Mouse (Mus musculus) hindbrain, embryonic 16.5 days (tissue): ENCODE measurements around the gene Pxylp1. TPM values are rescaled to one million over a fixed set of nuclear protein-coding genes. Genes with fewer than 3 reads are reported as not detected.

Experiments
- ATAC-seq: fragments of 200-750 bp; cut with Nextera tagmentation; 2 replicates; pipeline ENCODE4 v1.8.0; 2017; ENCODE audit warnings: moderate TSS enrichment, moderate library complexity
- H3K27ac ChIP-seq: fragments of 300-500 bp; sonication (generic); 2 replicates; pipeline ENCODE4 v1.5.1; 2014; ENCODE audit warnings: low read depth, mild to moderate bottlenecking, control low read depth, low read length, moderate library complexity
- H3K27me3 ChIP-seq: fragments of 300-500 bp; sonication (generic); replicated peaks from 2 replicates; pipeline ENCODE4 v1.6.1; 2014; ENCODE audit warnings: low read length; ENCODE audit not compliant: control insufficient read depth, insufficient read depth
- H3K36me3 ChIP-seq: fragments of 300-500 bp; sonication (generic); 2 replicates; pipeline ENCODE4 v1.6.1; 2014; ENCODE audit warnings: mild to moderate bottlenecking, low read length, moderate library complexity, mixed read lengths; ENCODE audit not compliant: control insufficient read depth, insufficient read depth
- H3K4me1 ChIP-seq: fragments of 300-500 bp; sonication (generic); 2 replicates; pipeline ENCODE4 v1.6.1; 2014; ENCODE audit warnings: low read depth, low read length; ENCODE audit not compliant: control insufficient read depth, insufficient read depth
- H3K4me2 ChIP-seq: fragments of 300-500 bp; sonication (generic); 2 replicates; pipeline ENCODE4 v1.6.1; 2014; ENCODE audit warnings: mild to moderate bottlenecking, low read length, control low read depth, moderate library complexity
- H3K4me3 ChIP-seq: fragments of 300-500 bp; sonication (generic); 2 replicates; pipeline ENCODE4 v1.5.1; 2014; ENCODE audit warnings: mild to moderate bottlenecking, low read length, control low read depth, moderate library complexity
- H3K9ac ChIP-seq: fragments of 300-500 bp; sonication (generic); 2 replicates; pipeline ENCODE4 v1.6.1; 2014; ENCODE audit warnings: low read depth, mild to moderate bottlenecking, control low read depth, low read length, moderate library complexity
- H3K9me3 ChIP-seq: fragments of 300-500 bp; sonication (generic); 2 replicates; pipeline ENCODE4 v1.6.1; 2014; ENCODE audit warnings: mild to moderate bottlenecking, low read length, moderate library complexity; ENCODE audit not compliant: control insufficient read depth
- WGBS: fragments of 180-500 bp; shearing (Covaris S2); extraction: QIAGEN DNeasy Blood & Tissue Kit; methylation state at CpG from one replicate; pipeline ENCODE4 v1.1.7; 2014; 5-methylcytosine and 5-hydroxymethylcytosine counted together
- polyA plus RNA-seq: library from polyadenylated mRNA; unstranded; fragments of >200 nt; fragmentation: Nextera tagmentation; extraction: Ambion mirVana; gene quantifications from 2 replicates; pipeline ENCODE4 v1.2.1, GENCODE M21; 2015

Pxylp1 gene
- polyA plus RNA-seq, 1 experiment from 2014 or later, result 30.7 TPM

DNA sequence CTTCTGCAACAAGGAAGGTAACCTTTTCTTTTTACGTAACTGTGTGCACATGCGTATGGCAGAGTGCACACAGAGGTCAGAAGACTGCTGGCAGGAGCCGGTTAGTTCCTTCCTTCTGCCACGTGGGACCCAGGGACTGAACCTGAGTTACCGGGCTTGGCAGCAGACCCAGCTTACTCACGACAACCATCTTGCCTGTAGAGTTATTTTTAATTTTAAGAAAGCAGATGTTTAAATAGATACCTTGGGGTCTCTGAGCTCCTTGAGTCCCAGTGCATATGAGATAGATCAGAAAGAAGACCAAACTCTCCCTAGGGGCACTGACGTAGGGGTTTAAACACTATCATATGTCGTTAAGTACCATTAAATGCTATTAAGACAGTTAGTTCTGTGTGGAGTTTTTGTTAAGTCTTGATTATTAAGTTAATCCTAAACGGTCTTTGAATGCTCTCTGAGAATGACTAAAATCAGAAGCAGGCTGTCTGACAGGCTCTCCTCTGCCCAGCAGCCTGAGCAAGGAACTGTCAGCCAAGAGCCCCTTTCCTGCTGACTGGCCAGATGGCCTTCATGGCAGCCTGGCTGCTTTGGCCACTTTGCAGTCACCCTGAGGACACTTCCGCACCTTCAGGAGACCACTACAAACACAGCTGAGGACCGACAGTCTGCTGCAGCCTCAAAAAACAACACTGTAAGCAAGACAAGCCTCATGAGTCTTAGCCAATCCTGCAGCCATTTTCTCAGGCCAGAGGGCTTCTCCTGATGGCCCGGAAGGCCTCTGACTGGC is 65.3 kb downstream of the Pxylp1 start:
- no peaks in the 10 kb centered on the region for H3K27me3 ChIP-seq
- peaks cover 10% of the 10 kb centered on the region; the same call in 1 of the 2 replicates for H3K4me1 ChIP-seq
- no peaks in the 10 kb centered on the region for H3K9me3 ChIP-seq
- H3K27ac ChIP-seq, result no peak overlapping the region; the same call in 1 of the 2 replicates
- no peak overlapping the region for H3K4me3 ChIP-seq
- ATAC-seq, result peak; percentile 58
- H3K36me3 ChIP-seq, result peaks cover 4% of the 10 kb centered on the region; the same call in 1 of the 2 replicates
- H3K9ac ChIP-seq, result no peak overlapping the region
- no peak overlapping the region for H3K4me2 ChIP-seq
- 63% methylated on average over 12 of the region's 12 CpGs for WGBS

DNA sequence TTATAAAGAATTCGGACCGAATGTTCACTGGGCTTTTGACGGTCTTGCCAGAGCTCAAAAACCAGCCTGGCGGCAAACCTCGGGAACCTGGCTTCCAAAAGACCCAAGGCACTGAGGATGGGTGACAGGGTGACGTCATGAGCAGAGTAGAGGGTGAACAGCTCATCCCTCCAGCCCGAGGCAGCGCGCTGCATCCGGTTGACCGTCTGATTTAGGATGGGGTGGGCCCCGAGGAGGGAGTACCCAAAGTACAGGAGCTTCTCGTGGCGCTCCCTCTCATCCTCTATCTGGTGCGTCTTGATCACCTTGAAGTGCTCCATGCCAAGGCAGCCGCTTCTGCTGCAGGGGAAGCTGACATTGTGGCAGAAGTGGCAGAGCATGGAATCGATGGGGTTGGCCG is 67.6 kb downstream of the Pxylp1 start:
- Histone ChIP-seq H3K9ac (no peak overlapping the region), H3K27ac (no peak overlapping the region), H3K4me2 (no peak overlapping the region), H3K27me3 (no peaks in the 10 kb centered on the region), H3K4me1 (no peaks in the 10 kb centered on the region), H3K9me3 (no peaks in the 10 kb centered on the region), H3K36me3 (peaks cover 4% of the 10 kb centered on the region; the same call in 1 of the 2 replicates), H3K4me3 (no peak overlapping the region)
- ATAC-seq, result no peak
- 96% methylated on average over 18 of the region's 18 CpGs for WGBS

DNA sequence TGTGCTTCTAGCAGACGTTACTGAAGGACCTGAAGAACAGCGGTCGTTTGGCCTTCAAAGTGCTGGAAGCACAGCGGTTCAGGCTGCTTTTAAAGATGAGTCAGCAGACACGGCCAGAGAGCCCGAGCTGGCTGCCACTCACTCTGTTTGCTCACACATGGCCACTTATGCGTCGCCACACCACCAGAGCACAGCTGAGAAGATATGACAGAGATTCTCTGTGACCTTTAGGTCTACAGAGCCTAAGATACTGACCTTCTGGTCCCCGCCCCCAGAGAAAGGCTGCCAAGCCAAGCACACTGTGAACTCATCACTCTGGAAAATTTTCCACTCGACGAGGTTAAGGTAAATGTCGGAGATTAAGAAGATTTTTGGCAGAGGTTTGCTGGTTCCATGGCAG is 68.4 kb downstream of the Pxylp1 start:
- Histone ChIP-seq H3K4me3 (no peak overlapping the region), H3K9ac (no peak overlapping the region), H3K27me3 (no peaks in the 10 kb centered on the region), H3K4me2 (no peak overlapping the region), H3K4me1 (no peaks in the 10 kb centered on the region), H3K27ac (no peak overlapping the region), H3K9me3 (no peaks in the 10 kb centered on the region), H3K36me3 (peaks cover 4% of the 10 kb centered on the region; the same call in 1 of the 2 replicates)
- 80% methylated on average over 12 of the region's 12 CpGs for WGBS
- ATAC-seq, result no peak

DNA sequence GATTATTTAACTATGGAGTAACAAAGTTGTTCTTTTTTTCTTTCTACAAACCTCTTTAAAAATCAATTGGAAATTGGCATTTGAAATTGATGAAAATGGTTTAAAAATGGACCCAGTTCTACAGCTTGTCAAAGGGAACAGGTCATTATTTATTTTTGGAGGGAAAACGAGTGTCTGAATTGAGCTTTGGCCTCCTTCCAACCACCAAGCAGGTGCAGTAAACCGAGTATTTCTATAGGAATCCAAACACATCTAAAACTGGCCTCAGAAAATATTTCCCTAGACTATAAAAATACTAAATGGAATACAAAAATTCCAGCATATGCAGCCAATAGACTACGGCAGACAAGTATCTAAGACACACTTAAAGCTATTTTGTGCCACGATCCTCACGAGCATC is 68.9 kb downstream of the Pxylp1 start:
- Histone ChIP-seq H3K4me1 (no peaks in the 10 kb centered on the region), H3K4me2 (no peak overlapping the region), H3K27ac (no peak overlapping the region), H3K27me3 (no peaks in the 10 kb centered on the region), H3K4me3 (no peak overlapping the region), H3K36me3 (peaks cover 4% of the 10 kb centered on the region; the same call in 1 of the 2 replicates), H3K9me3 (no peaks in the 10 kb centered on the region), H3K9ac (no peak overlapping the region)
- ATAC-seq, result no peak
- 70% methylated on average over 5 of the region's 5 CpGs for WGBS

DNA sequence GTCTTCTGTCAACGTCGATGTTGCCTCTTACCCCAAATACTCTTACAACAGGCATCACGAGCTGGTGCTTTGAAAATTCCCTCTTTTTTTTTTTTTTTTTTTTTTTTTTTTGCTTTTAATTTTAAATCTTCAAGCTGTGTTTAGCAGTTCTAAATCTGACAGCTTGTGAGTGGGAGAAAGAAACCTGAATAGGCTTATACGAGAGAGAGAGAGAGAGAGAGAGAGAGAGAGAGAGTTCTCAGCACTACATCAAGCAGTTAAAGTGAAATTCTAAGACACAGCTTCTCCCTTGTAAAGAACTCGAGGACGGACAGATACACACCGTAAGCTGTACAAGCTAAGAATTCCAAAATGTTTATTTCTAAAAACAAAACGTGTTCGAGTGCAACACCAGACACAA is 69.5 kb downstream of the Pxylp1 start:
- no peaks in the 10 kb centered on the region for H3K9me3 ChIP-seq
- H3K4me2 ChIP-seq, result no peak overlapping the region
- 86% methylated on average over 9 of the region's 9 CpGs for WGBS
- no peak overlapping the region for H3K27ac ChIP-seq
- H3K36me3 ChIP-seq, result peaks cover 4% of the 10 kb centered on the region; the same call in 1 of the 2 replicates
- ATAC-seq, result no peak
- H3K27me3 ChIP-seq, result no peaks in the 10 kb centered on the region
- no peak overlapping the region for H3K9ac ChIP-seq
- no peak overlapping the region for H3K4me3 ChIP-seq
- H3K4me1 ChIP-seq, result no peaks in the 10 kb centered on the region

DNA sequence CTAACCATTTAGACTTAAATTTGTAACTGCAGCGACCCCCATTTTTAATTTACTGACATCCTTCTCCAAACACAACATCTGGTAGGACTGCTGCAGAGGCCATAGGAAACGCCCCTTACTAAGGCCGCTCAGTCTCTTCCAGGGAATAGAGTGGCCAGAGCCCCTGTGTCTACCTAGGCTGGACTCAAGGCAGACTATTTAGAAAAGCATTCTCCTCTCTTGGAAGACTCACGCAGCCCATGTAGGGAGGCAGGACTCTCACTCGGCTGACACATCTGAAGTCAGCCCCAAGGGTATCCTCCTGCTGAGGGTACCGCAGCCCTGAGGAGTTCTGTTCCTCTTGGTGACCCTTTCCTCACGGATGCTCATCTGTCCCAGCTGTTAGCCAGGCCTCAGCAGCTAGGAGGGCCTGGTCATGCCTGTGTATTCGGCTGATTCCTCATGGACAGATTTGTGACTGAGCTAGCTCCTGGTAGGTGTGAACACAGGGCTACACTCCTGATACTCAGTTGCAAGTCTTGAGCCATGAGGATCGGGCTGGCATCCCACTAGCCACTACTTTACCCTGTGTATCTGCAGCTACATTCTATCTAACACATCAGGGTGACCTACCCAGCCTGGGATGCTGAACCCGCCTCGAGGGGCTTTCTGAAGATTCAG is 73.5 kb downstream of the Pxylp1 start:
- H3K4me2 ChIP-seq, result no peak overlapping the region
- no peaks in the 10 kb centered on the region for H3K36me3 ChIP-seq
- no peak overlapping the region for H3K27ac ChIP-seq
- peak; percentile 71 for ATAC-seq
- no peak overlapping the region for H3K4me3 ChIP-seq
- no peaks in the 10 kb centered on the region for H3K4me1 ChIP-seq
- H3K27me3 ChIP-seq, result no peaks in the 10 kb centered on the region
- WGBS, result 63% methylated on average over 11 of the region's 11 CpGs
- no peak overlapping the region for H3K9ac ChIP-seq
- no peaks in the 10 kb centered on the region for H3K9me3 ChIP-seq

DNA sequence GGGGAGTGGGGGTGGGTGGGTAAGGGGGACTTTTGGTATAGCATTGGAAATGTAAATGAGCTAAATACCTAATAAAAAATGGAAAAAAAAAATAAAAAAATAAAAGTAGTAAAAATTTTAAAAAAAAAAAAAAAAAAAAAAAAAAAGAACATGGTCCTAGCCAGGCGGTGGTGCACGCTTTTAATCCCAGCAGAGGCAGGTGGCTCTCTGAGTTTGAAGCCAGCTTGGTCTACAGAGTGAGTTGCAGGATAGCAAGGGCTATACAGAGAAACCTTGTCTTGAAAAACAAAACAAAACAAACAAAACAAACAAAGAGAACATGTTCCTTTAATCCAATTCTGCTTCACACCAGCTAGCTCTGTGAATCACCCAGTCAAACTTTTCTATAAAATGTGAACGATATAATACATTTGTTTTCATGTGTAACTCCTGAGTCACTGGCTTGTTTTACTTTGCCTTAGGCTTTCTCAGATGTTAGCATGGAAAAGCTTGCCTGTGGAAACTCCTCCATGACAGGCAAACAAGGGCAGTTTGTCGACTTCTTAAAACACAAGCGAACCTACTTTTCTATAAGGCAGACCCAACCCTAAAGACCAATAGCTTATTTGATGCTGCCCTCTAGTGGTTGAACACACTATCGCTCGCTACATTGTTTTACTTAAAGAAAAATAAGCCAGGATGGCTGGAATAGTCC is 74.2 kb downstream of the Pxylp1 start:
- 35% methylated on average over 7 of the region's 7 CpGs for WGBS
- peak; percentile 80 for ATAC-seq
- H3K36me3 ChIP-seq, result no peaks in the 10 kb centered on the region
- H3K9ac ChIP-seq, result no peak overlapping the region
- no peak overlapping the region for H3K4me2 ChIP-seq
- H3K27ac ChIP-seq, result no peak overlapping the region
- H3K9me3 ChIP-seq, result no peaks in the 10 kb centered on the region
- H3K27me3 ChIP-seq, result no peaks in the 10 kb centered on the region
- no peak overlapping the region for H3K4me3 ChIP-seq
- H3K4me1 ChIP-seq, result no peaks in the 10 kb centered on the region

DNA sequence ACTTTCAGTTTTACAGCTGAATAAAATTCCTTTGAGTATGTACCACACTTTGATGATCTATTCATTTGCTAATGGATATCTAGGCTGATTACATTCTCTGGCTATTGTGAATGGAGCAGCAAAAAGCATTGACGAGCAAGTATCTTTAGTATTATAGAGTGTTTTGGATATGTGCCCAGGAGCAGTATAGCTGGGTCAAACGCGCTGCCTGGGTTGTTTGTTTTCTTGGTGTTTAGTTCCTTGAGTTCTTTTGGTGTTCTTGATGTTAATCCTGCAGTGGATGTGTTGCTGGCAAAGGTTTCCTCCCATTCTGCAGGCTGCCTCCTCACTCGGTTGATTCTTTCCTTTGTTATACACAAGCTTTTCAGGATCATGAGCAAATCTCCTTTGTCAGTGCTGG is 80.5 kb downstream of the Pxylp1 start:
- no peak for ATAC-seq
- H3K27ac ChIP-seq, result no peak overlapping the region
- no peak overlapping the region for H3K9ac ChIP-seq
- H3K36me3 ChIP-seq, result no peaks in the 10 kb centered on the region
- H3K4me1 ChIP-seq, result no peaks in the 10 kb centered on the region
- H3K4me2 ChIP-seq, result no peak overlapping the region
- no peak overlapping the region for H3K4me3 ChIP-seq
- H3K27me3 ChIP-seq, result no peaks in the 10 kb centered on the region
- WGBS, result 45% methylated on average over 4 of the region's 4 CpGs
- H3K9me3 ChIP-seq, result no peaks in the 10 kb centered on the region
